Mouse (Mus musculus) heart, postnatal 0 days (tissue): ENCODE measurements around the gene Rpap3. TPM values are rescaled to one million over a fixed set of nuclear protein-coding genes. Genes with fewer than 3 reads are reported as not detected.

Experiments
- ATAC-seq: fragments of 200-750 bp; cut with Nextera tagmentation; 2 replicates; pipeline ENCODE4 v1.8.0; 2017; ENCODE audit warnings: low read depth, moderate number of reproducible peaks, moderate library complexity; ENCODE audit not compliant: insufficient read depth
- DNase-seq: peaks from one replicate; pipeline ENCODE4 v3.0.0-alpha.2; 2016; ENCODE audit warnings: low spot score
- H3K27ac ChIP-seq: fragments of 300-500 bp; sonication (generic); 2 replicates; pipeline ENCODE4 v1.5.1; 2014; ENCODE audit warnings: low read depth, mild to moderate bottlenecking
- H3K27me3 ChIP-seq: fragments of 300-500 bp; sonication (generic); 2 replicates; pipeline ENCODE4 v1.6.1; 2014; ENCODE audit warnings: low read length, mixed read lengths; ENCODE audit not compliant: control insufficient read depth, insufficient read depth
- H3K36me3 ChIP-seq: fragments of 300-500 bp; sonication (generic); replicated peaks from 2 replicates; pipeline ENCODE4 v1.6.1; 2014; ENCODE audit warnings: low read length, mixed read lengths; ENCODE audit not compliant: control insufficient read depth, insufficient read depth
- H3K4me1 ChIP-seq: fragments of 300-500 bp; sonication (generic); 2 replicates; pipeline ENCODE4 v1.6.1; 2014; ENCODE audit warnings: antibody characterized with exemption; ENCODE audit not compliant: control insufficient read depth, insufficient read depth
- H3K4me2 ChIP-seq: fragments of 300-500 bp; sonication (generic); 2 replicates; pipeline ENCODE4 v1.6.1; 2014; ENCODE audit warnings: low read depth, mild to moderate bottlenecking, low read length, moderate library complexity
- H3K4me3 ChIP-seq: fragments of 300-500 bp; sonication (generic); 2 replicates; pipeline ENCODE4 v1.5.1; 2014; ENCODE audit warnings: low read depth, low read length
- H3K9ac ChIP-seq: fragments of 300-500 bp; sonication (generic); replicated peaks from 2 replicates; pipeline ENCODE4 v1.6.1; 2014; ENCODE audit warnings: low read depth, low read length, mixed read lengths
- H3K9me3 ChIP-seq: fragments of 300-500 bp; sonication (generic); replicated peaks from 2 replicates; pipeline ENCODE4 v1.6.1; 2016; ENCODE audit warnings: low read length; ENCODE audit not compliant: control insufficient read depth
- CTCF ChIP-seq: IDR thresholded peaks from 2 replicates; pipeline ENCODE4 v1.5.1; 2016; ENCODE audit warnings: antibody characterized with exemption, control low read depth, low read depth
- EP300 ChIP-seq: IDR thresholded peaks from 2 replicates; pipeline ENCODE4 v1.6.1; 2016; ENCODE audit warnings: antibody characterized with exemption, low read depth
- WGBS: fragments of 180-500 bp; shearing (Covaris S2); extraction: QIAGEN DNeasy Blood & Tissue Kit; methylation state at CpG from one replicate; pipeline ENCODE4 v1.1.7; 2014; 5-methylcytosine and 5-hydroxymethylcytosine counted together
- polyA plus RNA-seq: library from polyadenylated mRNA; unstranded; fragments of >200 nt; fragmentation: Nextera tagmentation; extraction: Ambion mirVana; gene quantifications from 2 replicates; pipeline ENCODE4 v1.2.1, GENCODE M21; 2015
- total RNA-seq: library from RNA; depleted of rRNA; stranded (reverse); fragments of >200 nt; gene quantifications from 2 replicates; pipeline ENCODE4 v1.2.3, GENCODE M21; 2014; ENCODE audit warnings: low replicate concordance; rRNA removed

The Rpap3 gene
- total and polyA plus RNA-seq, 2 experiments from 2014 or later: 14.7 to 19.5 TPM

DNA sequence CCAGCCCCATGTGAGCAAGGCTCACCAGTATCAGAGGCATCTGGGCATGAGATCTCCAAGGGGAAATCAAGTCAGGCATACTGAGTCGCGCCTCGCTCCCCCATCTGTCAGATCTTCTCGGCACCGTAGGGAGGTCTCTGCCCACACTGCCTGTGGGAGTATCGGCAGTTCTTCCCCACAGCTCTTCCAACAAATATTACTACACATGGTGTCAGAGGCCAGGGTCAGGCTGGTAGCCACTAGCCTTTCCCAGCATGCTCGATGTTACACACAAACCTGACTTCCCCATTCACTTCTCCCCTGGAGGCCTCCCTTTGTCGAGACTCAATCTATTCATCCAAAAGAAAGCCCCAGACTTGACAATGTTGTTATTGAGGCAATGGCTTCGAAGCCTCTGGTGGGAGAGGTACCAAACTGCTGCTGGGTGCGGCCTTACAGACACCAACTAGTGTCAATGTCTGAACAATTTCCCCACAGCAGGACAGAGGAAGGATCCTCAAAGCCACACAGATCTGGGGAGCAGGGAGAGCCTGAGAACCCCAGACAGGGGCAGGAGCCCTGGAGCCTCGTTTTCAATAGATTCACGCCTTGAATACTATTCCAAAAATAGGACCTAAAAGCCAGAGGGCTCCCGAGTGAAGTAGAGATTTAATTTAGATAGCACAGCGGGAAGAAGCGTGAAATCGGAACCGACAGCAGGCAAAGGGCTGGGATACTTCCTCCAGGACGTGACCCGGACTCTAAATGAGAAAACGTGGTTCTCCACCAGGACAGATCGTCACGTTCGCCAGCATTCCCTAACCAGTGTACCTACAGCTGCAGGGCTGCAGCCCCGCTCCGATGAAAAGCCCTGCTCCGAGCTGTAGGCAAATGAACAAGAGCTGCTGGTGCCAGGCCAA lies 47.5 kb downstream of the Rpap3 start:
- TF ChIP-seq CTCF (no peak), EP300 (no peak)
- no peaks in the 10 kb centered on the region for H3K4me1 ChIP-seq
- H3K4me3 ChIP-seq: no peak overlapping the region
- DNase-seq (no peak), ATAC-seq (no peak)
- no peak overlapping the region for H3K9ac ChIP-seq
- H3K36me3 ChIP-seq: no peaks in the 10 kb centered on the region
- no peak overlapping the region for H3K27ac ChIP-seq
- 55% methylated on average over 26 of the region's 26 CpGs for WGBS
- no peaks in the 10 kb centered on the region for H3K27me3 ChIP-seq
- peak overlapping the region; percentile 35; the same call in 1 of the 2 replicates for H3K4me2 ChIP-seq
- H3K9me3 ChIP-seq: no peaks in the 10 kb centered on the region

DNA sequence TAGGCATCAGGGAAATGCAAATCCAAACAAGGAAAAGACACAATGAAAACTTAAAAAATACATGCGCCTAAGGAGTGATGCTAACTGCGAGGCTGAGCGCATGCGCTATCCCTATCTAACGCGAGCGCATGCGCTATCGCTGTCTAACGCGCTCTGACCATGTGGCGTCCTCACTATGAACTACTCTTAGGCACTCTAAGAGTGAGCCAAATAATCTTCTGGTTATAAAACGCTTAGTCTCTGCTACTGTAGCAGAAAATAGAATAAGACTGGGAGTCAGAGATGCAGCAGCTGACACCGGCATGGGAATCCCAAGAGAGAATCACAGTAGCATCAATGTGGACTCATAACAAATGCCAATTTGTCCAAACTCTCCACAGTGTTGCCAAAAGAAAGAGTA lies 48.2 kb downstream of the Rpap3 start:
- 93% methylated on average over 14 of the region's 14 CpGs for WGBS
- TF ChIP-seq EP300 (no peak), CTCF (no peak)

DNA sequence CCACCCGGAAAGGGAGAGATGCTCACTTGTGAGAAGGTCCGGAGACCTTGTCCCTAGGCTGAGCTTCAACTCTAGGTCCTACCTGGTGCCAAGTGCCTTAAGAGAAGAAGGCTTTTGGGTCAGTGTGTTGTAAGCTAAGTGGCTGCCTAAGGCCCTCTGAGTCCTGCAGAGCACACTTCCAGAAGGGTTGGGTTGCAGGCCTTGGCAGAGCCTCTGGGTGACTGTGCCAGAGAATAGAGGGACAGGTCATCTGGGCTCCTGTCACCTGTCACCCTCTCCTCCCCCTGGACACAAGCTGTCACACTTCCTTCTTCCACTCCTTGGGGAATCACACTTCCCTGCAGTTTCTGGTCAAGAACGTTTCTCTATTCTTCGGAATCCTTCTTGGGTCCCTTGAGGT lies 55.9 kb downstream of the Rpap3 start:
- DNase-seq (no peak), ATAC-seq (no peak)
- H3K4me3 ChIP-seq: no peak overlapping the region
- H3K4me2 ChIP-seq: no peak overlapping the region
- H3K27me3 ChIP-seq: no peaks in the 10 kb centered on the region
- H3K9me3 ChIP-seq: no peaks in the 10 kb centered on the region
- H3K36me3 ChIP-seq: no peaks in the 10 kb centered on the region
- TF ChIP-seq EP300 (no peak), CTCF (no peak)
- WGBS: 63% methylated on average over 4 of the region's 4 CpGs
- no peak overlapping the region for H3K27ac ChIP-seq
- H3K4me1 ChIP-seq: no peaks in the 10 kb centered on the region
- H3K9ac ChIP-seq: no peak overlapping the region

More for the DNA sequence above, 48.2 kb downstream of the Rpap3 start:
- no peaks in the 10 kb centered on the region for H3K4me1 ChIP-seq
- no peak overlapping the region for H3K4me3 ChIP-seq
- H3K36me3 ChIP-seq: no peaks in the 10 kb centered on the region
- H3K27me3 ChIP-seq: no peaks in the 10 kb centered on the region
- H3K4me2 ChIP-seq: no peak overlapping the region
- ATAC-seq (no peak), DNase-seq (no peak)
- no peaks in the 10 kb centered on the region for H3K9me3 ChIP-seq
- H3K9ac ChIP-seq: no peak overlapping the region
- no peak overlapping the region for H3K27ac ChIP-seq

DNA sequence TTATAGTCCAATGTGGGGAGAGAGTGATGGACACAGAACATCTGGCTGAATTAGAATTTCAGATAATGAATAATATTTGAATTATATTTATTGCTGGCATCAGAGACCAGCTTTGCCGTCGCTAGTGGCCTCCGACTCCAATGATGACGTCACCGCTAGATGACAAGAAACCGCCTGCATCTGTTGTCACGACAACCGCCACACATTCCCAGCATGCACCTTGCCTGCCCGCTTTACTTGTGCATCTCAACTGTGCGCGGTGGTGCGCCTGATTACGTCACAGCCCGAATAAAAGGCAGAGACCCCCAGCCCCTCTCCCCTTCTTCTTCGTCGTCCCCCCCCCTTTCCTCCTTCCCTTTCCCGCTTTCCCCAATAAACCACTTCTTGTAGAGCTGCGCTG lies 57.4 kb downstream of the Rpap3 start:
- WGBS: 82% methylated on average over 18 of the region's 18 CpGs
- H3K27ac ChIP-seq: no peak overlapping the region
- H3K27me3 ChIP-seq: no peaks in the 10 kb centered on the region
- no peaks in the 10 kb centered on the region for H3K4me1 ChIP-seq
- DNase-seq (no peak), ATAC-seq (no peak)
- no peak for TF ChIP-seq CTCF
- TF ChIP-seq EP300: no peak
- H3K36me3 ChIP-seq: no peaks in the 10 kb centered on the region
- no peak overlapping the region for H3K4me3 ChIP-seq
- no peak overlapping the region for H3K4me2 ChIP-seq
- H3K9me3 ChIP-seq: no peaks in the 10 kb centered on the region
- no peak overlapping the region for H3K9ac ChIP-seq

DNA sequence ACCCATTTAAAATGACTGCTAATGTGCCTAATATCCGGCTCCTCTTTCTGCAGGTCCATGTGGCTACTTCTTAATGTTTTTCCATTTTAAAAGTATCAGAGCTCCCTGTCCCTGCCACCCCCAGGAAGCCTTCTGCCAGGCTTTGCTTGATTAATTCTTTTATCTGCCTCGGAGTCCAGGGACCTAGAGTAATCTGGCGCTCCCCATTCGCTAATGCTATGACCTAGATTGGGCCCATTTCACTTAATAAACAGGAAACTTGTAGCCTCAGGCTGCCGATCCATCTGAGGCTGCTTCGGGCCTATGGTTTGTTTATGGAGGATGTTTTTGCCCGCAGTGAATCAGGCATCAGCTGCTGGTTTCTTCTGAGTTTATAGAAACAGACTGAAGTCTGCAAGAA lies 59.2 kb downstream of the Rpap3 start:
- H3K27ac ChIP-seq: no peak overlapping the region
- H3K4me3 ChIP-seq: no peak overlapping the region
- no peak for DNase-seq
- H3K4me2 ChIP-seq: no peak overlapping the region
- no peak overlapping the region for H3K9ac ChIP-seq
- 59% methylated on average over 7 of the region's 7 CpGs for WGBS
- no peaks in the 10 kb centered on the region for H3K36me3 ChIP-seq
- ATAC-seq: no peak
- no peaks in the 10 kb centered on the region for H3K9me3 ChIP-seq
- no peaks in the 10 kb centered on the region for H3K27me3 ChIP-seq
- TF ChIP-seq CTCF: no peak
- no peak for TF ChIP-seq EP300
- H3K4me1 ChIP-seq: no peaks in the 10 kb centered on the region

DNA sequence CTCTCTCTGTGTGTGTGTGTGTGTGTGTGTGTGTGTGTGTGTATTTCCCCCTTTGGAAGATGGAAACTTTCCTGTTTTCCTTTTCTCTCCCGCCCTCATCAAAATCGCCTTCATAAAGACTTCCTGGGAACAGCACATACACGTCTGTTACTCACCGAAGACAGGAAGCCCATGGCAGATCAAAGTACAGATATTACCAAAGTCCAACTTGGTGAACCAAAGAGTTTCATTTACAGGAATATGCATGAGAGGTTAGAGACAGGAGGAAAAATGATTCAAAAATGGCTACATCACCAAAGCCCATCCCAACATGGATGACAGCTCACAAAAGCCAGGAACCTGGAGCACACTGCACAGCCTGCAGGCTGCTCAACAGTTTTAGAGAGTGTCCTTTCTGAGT lies 61.6 kb downstream of the Rpap3 start:
- Histone ChIP-seq H3K4me3 (no peak overlapping the region), H3K9ac (no peak overlapping the region), H3K27me3 (no peaks in the 10 kb centered on the region), H3K27ac (no peak overlapping the region), H3K4me1 (no peaks in the 10 kb centered on the region), H3K9me3 (peaks cover 10% of the 10 kb centered on the region), H3K36me3 (no peaks in the 10 kb centered on the region), H3K4me2 (no peak overlapping the region)
- WGBS: 74% methylated on average over 4 of the region's 4 CpGs
- ATAC-seq (no peak), DNase-seq (no peak)
- TF ChIP-seq CTCF: no peak
- no peak for TF ChIP-seq EP300

Other genes starting within 250 kb of the Rpap3 start
- 0.95 and 1.3 TPM in 2 replicates for gene Endou, start 25.5 kb upstream of the Rpap3 start, total RNA-seq
- gene Endou, start 25.5 kb upstream of the Rpap3 start, polyA plus RNA-seq: 5.1 and 5.6 TPM in 2 replicates
- 51.6 and 57.8 TPM in 2 replicates for gene Rapgef3, start 62.1 kb upstream of the Rpap3 start, total RNA-seq
- gene Rapgef3, start 62.1 kb upstream of the Rpap3 start, polyA plus RNA-seq: 15.5 and 17.6 TPM in 2 replicates
- 56.5 and 76.1 TPM in 2 replicates for gene Slc48a1, start 72.7 kb upstream of the Rpap3 start, total RNA-seq
- 90.9 and 92.1 TPM in 2 replicates for gene Slc48a1, start 72.7 kb upstream of the Rpap3 start, polyA plus RNA-seq
- 34.4 and 36.9 TPM in 2 replicates for gene Hdac7, start 138.7 kb upstream of the Rpap3 start, total RNA-seq
- gene Hdac7, start 138.7 kb upstream of the Rpap3 start, polyA plus RNA-seq: 15.6 TPM in 2 replicates
- 0.15 and 1.7 TPM in 2 replicates for gene Vdr, start 204.8 kb upstream of the Rpap3 start, total RNA-seq
- gene Vdr, start 204.8 kb upstream of the Rpap3 start, polyA plus RNA-seq: 1.3 and 2.6 TPM in 2 replicates